Comparison of ENCODE assay signal across 16 mouse cellular contexts in the genomic region with DNA sequence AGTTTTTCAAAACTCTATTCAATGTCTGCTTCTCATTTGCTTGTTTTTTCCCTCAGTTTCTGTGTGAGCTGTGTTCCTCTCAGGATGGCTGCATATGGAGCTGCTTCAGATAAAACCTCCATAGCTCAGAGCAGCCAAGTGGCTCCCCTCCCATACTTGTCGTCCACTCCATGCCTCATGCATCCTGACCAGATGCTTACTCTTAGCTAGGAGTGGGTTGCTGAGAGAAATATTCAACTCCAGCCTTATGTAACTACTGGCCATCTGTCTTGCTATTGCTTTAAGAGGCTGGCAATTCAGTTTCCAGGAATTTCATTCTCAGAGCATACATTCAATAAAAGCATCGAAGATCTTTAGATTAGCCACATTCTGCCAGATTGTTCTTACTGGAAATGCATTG.
DNase-seq lines count a peak whose midpoint lies in the region; ATAC-seq lines count a peak whose summit lies in the region.
"Had no signal": no experiment of that assay in that cellular context is flagged by ENCODE, and none has a peak within 500 bp of the region (broad histone marks: within the 10 kb centered on the region; RNA-seq: fewer than 3 reads in every experiment).

No protein-coding gene starts in this region.

- H3K9me3 ChIP-seq in lung, embryonic 16.5 days (ENCODE audit: control insufficient read depth, low read length) = no peaks in the 10 kb centered on the region
- H3K9me3 ChIP-seq: heart, embryonic 15.5 days; hindbrain, embryonic 13.5 days; limb, embryonic 12.5 days; midbrain, embryonic 13.5 days; neural tube, embryonic 12.5 days had no signal

- DNase-seq in cerebellum, postnatal 14 days = peak; percentile 12 to 26
- no peak for DNase-seq in cerebellum, postnatal 36 days
- no peak for DNase-seq in lung, postnatal 14 days
- peak; percentile 7 to 18 for DNase-seq in layer of hippocampus, postnatal 14 days (ENCODE audit: low spot score in 2 of 2)
- peak; percentile 58 to 77 for DNase-seq in right cerebral cortex, postnatal 10 days (ENCODE audit: low spot score in 2 of 2)
- no peak for DNase-seq in T-cell, adult 2 months (ENCODE audit: low spot score)
- DNase-seq: adrenal gland, adult 2 months; gastrocnemius, postnatal 36 days; thymus, postnatal 25 days had no signal

- 0 out of 2 replicates have a peak, but pooled peaks cover 2% of the 10 kb centered on the region for H3K4me1 ChIP-seq in lung, embryonic 16.5 days (replicated peaks; ENCODE audit: control insufficient read depth, insufficient read depth, low read length)
- H3K4me1 ChIP-seq: heart, embryonic 15.5 days; hindbrain, embryonic 13.5 days; limb, embryonic 12.5 days; midbrain, embryonic 13.5 days; neural tube, embryonic 12.5 days had no signal

- H3K27me3 ChIP-seq in lung, embryonic 16.5 days (ENCODE audit: control insufficient read depth, insufficient read depth, low read depth, low read length) = no peaks in the 10 kb centered on the region
- H3K27me3 ChIP-seq: heart, embryonic 15.5 days; hindbrain, embryonic 13.5 days; limb, embryonic 12.5 days; midbrain, embryonic 13.5 days; neural tube, embryonic 12.5 days had no signal

- H3K9ac ChIP-seq in lung, embryonic 16.5 days (ENCODE audit: low read length) = no peak overlapping the region
- H3K9ac ChIP-seq: heart, embryonic 15.5 days; hindbrain, embryonic 13.5 days; limb, embryonic 12.5 days; midbrain, embryonic 13.5 days; neural tube, embryonic 12.5 days had no signal

- H3K4me2 ChIP-seq in lung, embryonic 16.5 days (ENCODE audit: low read depth, low read length) = no peak overlapping the region
- H3K4me2 ChIP-seq: heart, embryonic 15.5 days; hindbrain, embryonic 13.5 days; limb, embryonic 12.5 days; midbrain, embryonic 13.5 days; neural tube, embryonic 12.5 days had no signal

- H3K27ac ChIP-seq in lung, embryonic 16.5 days (ENCODE audit: low read length) = no peak overlapping the region
- H3K27ac ChIP-seq: heart, embryonic 15.5 days; hindbrain, embryonic 13.5 days; limb, embryonic 12.5 days; midbrain, embryonic 13.5 days; neural tube, embryonic 12.5 days had no signal

- no peak overlapping the region for H3K4me3 ChIP-seq in lung, embryonic 16.5 days (ENCODE audit: low read length)
- H3K4me3 ChIP-seq: heart, embryonic 15.5 days; hindbrain, embryonic 13.5 days; limb, embryonic 12.5 days; midbrain, embryonic 13.5 days; neural tube, embryonic 12.5 days had no signal

- ATAC-seq in lung, embryonic 16.5 days (ENCODE audit: low read depth) = peak; percentile 78
- no peak for ATAC-seq in inflammation-experienced regulatory T-cells, adult 6 months
- ATAC-seq: midbrain, embryonic 13.5 days had no signal

- WGBS in lung, embryonic 16.5 days = 34% methylated on average over 2 of the region's 2 CpGs

- no peaks in the 10 kb centered on the region for H3K36me3 ChIP-seq in lung, embryonic 16.5 days (ENCODE audit: control insufficient read depth, insufficient read depth, low read length)
- H3K36me3 ChIP-seq: heart, embryonic 15.5 days; hindbrain, embryonic 13.5 days; limb, embryonic 12.5 days; midbrain, embryonic 13.5 days; neural tube, embryonic 12.5 days had no signal

Comparison
In these comparisons a context has a peak if more than half of its experiments do, and no peak if none do; other contexts are left out.
1. DNase-seq: peak in cerebellum, postnatal 14 days (2 of 2), layer of hippocampus, postnatal 14 days (2 of 2) and right cerebral cortex, postnatal 10 days (2 of 2); none in cerebellum, postnatal 36 days (0 of 2), lung, postnatal 14 days (single experiment) and T-cell, adult 2 months (single experiment).